Mouse (Mus musculus) small intestine, adult 2 months (tissue): ENCODE measurements at regions not wholly inside any gene's neighbourhood (a gene's known extent, or its start where the extent isn't known, plus 50 kb on each side); places are given as distances from the start of the nearest gene placed in this dataset.

Source experiments
- CTCF ChIP-seq: fragments of 200-500 bp; IDR thresholded peaks from 2 replicates; pipeline ENCODE4 v1.5.1; 2012; ENCODE audit warnings: low read depth, mild to moderate bottlenecking, control low read depth, inconsistent platforms, low read length, moderate library complexity, mixed read lengths; ENCODE audit not compliant: insufficient replicate concordance, insufficient read length; ENCODE audit errors: extremely low read depth
- POLR2A ChIP-seq: fragments of 200-500 bp; IDR thresholded peaks from 2 replicates; pipeline ENCODE4 v1.6.1; 2012; ENCODE audit warnings: low read depth, mild to moderate bottlenecking, control low read depth, inconsistent platforms, low read length, moderate library complexity

- TF ChIP-seq CTCF: no peak
- TF ChIP-seq POLR2A: no peak
These were observed 107.5 kb downstream of the Tle3 start for GRCm38 (mm10) chr9:61479626-61480025.
